ENCODE assay signal across 8 mouse cellular contexts in the genomic region with DNA sequence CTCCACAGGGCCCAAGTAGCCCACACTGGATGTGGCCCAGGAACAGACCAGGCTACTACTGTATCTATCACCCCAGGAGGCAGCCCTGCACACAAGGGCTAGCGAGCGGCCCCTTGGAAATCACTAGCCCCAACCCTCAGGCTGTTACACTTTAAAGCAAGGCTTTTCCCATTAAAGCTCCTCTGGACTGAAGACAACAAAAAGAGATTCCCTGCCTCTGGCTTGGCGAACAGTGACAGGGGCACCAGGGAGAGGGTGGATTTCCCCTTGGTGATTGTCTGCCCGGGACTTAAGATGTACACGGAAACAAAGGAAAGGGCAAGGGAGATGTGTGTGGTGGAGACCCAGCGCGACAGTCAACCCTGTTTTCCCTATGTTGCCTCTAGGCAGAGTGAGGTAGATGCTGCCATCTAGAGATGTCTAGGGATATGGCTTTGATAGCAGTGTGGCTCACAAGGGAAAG.
DNase-seq lines count a peak whose midpoint lies in the region; ATAC-seq lines count a peak whose summit lies in the region.

No protein-coding gene starts in this region.

- H3K27ac ChIP-seq in forebrain, embryonic 13.5 days: peak overlapping the region; percentile 51; the same call in 1 of the 2 replicates
- H3K27ac ChIP-seq in kidney, embryonic 16.5 days (ENCODE audit: low read length): no peak overlapping the region
- H3K27ac ChIP-seq in midbrain, embryonic 14.5 days (replicated peaks; ENCODE audit: low read depth, low read length): peak overlapping the region; percentile 39

- peak overlapping the region; percentile 52 for H3K9ac ChIP-seq in forebrain, embryonic 13.5 days
- H3K9ac ChIP-seq in kidney, embryonic 16.5 days (replicated peaks; ENCODE audit: low read length): peak overlapping the region; percentile 57
- peak overlapping the region; percentile 7; the same call in 1 of the 2 replicates for H3K9ac ChIP-seq in midbrain, embryonic 14.5 days (replicated peaks; ENCODE audit: low read length)

- peaks cover 8% of the 10 kb centered on the region for H3K4me1 ChIP-seq in forebrain, embryonic 13.5 days
- peaks cover 9% of the 10 kb centered on the region for H3K4me1 ChIP-seq in kidney, embryonic 16.5 days (ENCODE audit: insufficient read depth, low read length)
- peaks cover 8% of the 10 kb centered on the region for H3K4me1 ChIP-seq in midbrain, embryonic 14.5 days (ENCODE audit: control insufficient read depth, insufficient read depth, low read length)

- peak; percentile 64 to 72 for DNase-seq in cerebellum, postnatal 10 days
- no peak for DNase-seq in cerebellum, adult 11-12 months
- DNase-seq in ES-CJ7 (ENCODE audit: low read depth, low spot score): peak; percentile 52
- peak; percentile 81 for DNase-seq in midbrain, embryonic 14.5 days
- DNase-seq in spleen, adult 12 weeks (ENCODE audit: low spot score): no peak
- DNase-seq in thymus, postnatal 0 days (ENCODE audit: low spot score): no peak

- peak; percentile 84 for ATAC-seq in forebrain, embryonic 13.5 days
- ATAC-seq in kidney, embryonic 16.5 days (ENCODE audit: low FRiP score, low TSS enrichment): peak; percentile 87
- ATAC-seq in midbrain, embryonic 14.5 days (ENCODE audit: low FRiP score, low TSS enrichment): peak; percentile 78; the same call in 1 of the 2 replicates

- H3K9me3 ChIP-seq in forebrain, embryonic 13.5 days (replicated peaks): no peaks in the 10 kb centered on the region
- H3K9me3 ChIP-seq in kidney, embryonic 16.5 days (ENCODE audit: low read length): no peaks in the 10 kb centered on the region
- H3K9me3 ChIP-seq in midbrain, embryonic 14.5 days (ENCODE audit: control insufficient read depth, low read length): no peaks in the 10 kb centered on the region

- H3K36me3 ChIP-seq in forebrain, embryonic 13.5 days (ENCODE audit: poor library complexity, severe bottlenecking): no peaks in the 10 kb centered on the region
- no peaks in the 10 kb centered on the region for H3K36me3 ChIP-seq in kidney, embryonic 16.5 days (ENCODE audit: insufficient read depth, low read length)
- H3K36me3 ChIP-seq in midbrain, embryonic 14.5 days (ENCODE audit: control insufficient read depth, insufficient read depth, low read length): no peaks in the 10 kb centered on the region

- no peaks in the 10 kb centered on the region for H3K27me3 ChIP-seq in forebrain, embryonic 13.5 days
- H3K27me3 ChIP-seq in kidney, embryonic 16.5 days (ENCODE audit: insufficient read depth, low read length): no peaks in the 10 kb centered on the region
- H3K27me3 ChIP-seq in midbrain, embryonic 14.5 days (ENCODE audit: control insufficient read depth, insufficient read depth, low read length): no peaks in the 10 kb centered on the region

- H3K4me3 ChIP-seq in forebrain, embryonic 13.5 days: no peak overlapping the region
- H3K4me3 ChIP-seq in kidney, embryonic 16.5 days (ENCODE audit: low read length): peak overlapping the region; percentile 13; the same call in 1 of the 2 replicates
- H3K4me3 ChIP-seq in midbrain, embryonic 14.5 days (replicated peaks; ENCODE audit: low read depth, low read length): no peak overlapping the region

- H3K4me2 ChIP-seq in forebrain, embryonic 13.5 days: peak overlapping the region; percentile 46
- H3K4me2 ChIP-seq in kidney, embryonic 16.5 days (replicated peaks; ENCODE audit: low read depth, low read length): peak overlapping the region; percentile 41
- H3K4me2 ChIP-seq in midbrain, embryonic 14.5 days (ENCODE audit: low read length): peak overlapping the region; percentile 45

- 4% methylated on average over 7 of the region's 7 CpGs for WGBS in forebrain, embryonic 13.5 days
- 9% methylated on average over 7 of the region's 7 CpGs for WGBS in kidney, embryonic 16.5 days
- 2% methylated on average over 7 of the region's 7 CpGs for WGBS in midbrain, embryonic 14.5 days

Comparison
In these comparisons a context has a peak if more than half of its experiments do, and no peak if none do; other contexts are left out.
1. DNase-seq: peak in cerebellum, postnatal 10 days (2 of 2), ES-CJ7 (single experiment) and midbrain, embryonic 14.5 days (single experiment); none in cerebellum, adult 11-12 months (single experiment), spleen, adult 12 weeks (single experiment) and thymus, postnatal 0 days (single experiment).
2. H3K9ac ChIP-seq: peak in every context shown above with its lines; median percentile 57 in kidney, embryonic 16.5 days; 52 in forebrain, embryonic 13.5 days; 7 in midbrain, embryonic 14.5 days.
3. Peak in every context shown above with its lines, with median percentiles within 50 percentile points of each other: ATAC-seq and H3K4me2 ChIP-seq.